Mouse (Mus musculus): Measurements from ENCODE around the gene Yrdc.

Gene Yrdc

DNA sequence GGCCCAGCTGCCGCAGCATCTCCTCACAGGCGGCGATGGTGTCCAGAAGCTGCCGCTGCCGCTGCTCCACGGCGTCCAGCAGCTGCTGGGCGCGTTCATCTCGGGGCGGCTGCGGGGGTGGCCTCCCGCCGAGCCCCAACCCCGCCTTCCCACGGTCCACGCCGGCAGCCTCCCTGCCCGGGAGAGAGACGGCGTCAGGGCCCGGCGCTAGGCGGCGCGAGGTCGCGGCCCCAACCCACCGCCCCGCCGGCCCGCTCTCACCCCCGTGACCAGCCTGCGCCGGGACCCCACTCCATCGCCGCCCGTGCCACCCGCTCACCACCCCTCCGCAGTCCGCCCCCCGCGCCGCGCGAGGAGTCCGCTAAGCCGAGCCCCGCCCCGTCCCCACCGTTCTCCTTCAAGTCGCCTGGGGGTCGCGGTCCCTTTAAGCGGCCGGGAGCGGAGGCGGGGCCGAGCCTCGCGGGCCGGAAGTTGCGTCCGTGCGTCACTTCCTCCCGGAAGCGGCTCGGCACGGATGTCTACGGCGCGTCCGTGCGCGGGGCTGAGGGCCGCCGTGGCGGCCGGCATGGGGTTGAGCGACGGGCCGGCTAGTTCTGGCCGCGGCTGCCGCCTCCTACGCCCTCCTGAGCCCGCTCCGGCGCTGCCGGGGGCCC lies at the start of gene Yrdc:
Gene Yrdc (plus strand): TSS at position 419 of the 653 bp plus-strand sequence.
- POLR2A ChIA-PET: interaction anchor here in 3 of 4 experiments (0.6 to 4.9 kb wide), 14 partner anchors 9 to 1689 kb away, joined by 3 to 49 read pairs (median 4); partner anchors contain the start of genes Maneal (in 2 of the 3), 9930104L06Rik (in 1 of the 3) and Mtf1 (in 1 of the 3)
- CTCF ChIA-PET: interaction anchor here in 1 of 4 experiments (0.8 to 1.2 kb wide), 2 partner anchors 32 to 48 kb away, joined by 3 read pairs; partner anchors contain the start of gene Mtf1

DNA sequence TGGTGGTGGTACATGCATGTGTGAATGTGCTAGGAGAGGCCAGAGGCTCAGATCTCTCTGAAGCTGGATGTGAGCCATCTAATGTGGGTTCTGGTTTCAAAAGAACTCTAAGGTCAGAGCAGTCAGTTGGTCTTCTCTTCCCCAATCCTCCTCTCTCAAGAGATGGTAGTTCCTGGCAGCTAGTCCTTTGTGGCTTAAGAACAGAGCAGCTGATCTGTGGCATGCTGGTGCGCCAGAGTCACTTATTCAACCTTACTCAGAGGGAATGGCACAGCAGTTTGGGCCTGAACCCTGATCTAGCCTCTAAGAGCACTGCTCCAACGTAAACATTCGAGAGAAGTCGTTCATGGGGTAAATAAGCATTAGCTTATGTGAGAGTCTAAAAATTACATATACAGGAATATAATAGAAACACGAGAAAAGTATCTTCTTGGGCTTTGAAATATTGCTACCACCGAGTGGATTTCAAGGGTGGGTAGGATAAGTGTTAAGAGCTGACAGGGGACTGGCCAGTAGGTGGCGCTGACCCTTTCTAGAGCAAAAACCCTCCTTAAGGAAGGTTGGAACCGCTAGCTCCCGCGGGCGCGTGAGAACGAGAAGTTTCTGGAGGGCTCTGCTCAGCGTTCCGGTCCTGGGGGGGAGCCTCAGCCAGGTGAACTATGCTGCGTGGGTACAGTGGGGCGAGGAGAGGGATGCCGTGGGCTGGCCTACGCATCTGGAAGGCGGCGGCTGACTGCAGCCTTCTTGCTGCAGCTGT lies 48.7 kb upstream of the Yrdc start, which contains the start of gene Mtf1:
Gene Mtf1 (plus strand): TSS at position 553 of the 757 bp plus-strand sequence.
- ChIA-PET POLR2A (interaction anchor here in 3 of 4 experiments (0.6 to 4.1 kb wide), 61 partner anchors 9 to 885 kb away, joined by 3 to 32 read pairs (median 5); partner anchors contain the start of genes 1110065P20Rik (in 2 of the 3), Utp11 (in 2 of the 3), Epha10 (in 1 of the 3) and Fhl3 (in 1 of the 3)), CTCF (interaction anchor here (0.5 to 2.1 kb wide), 59 partner anchors 8 to 916 kb away, joined by 3 to 24 read pairs (median 4); partner anchors contain the start of genes Sf3a3 (in 2 of the 4), 1110065P20Rik (in 1 of the 4), Fhl3 (in 1 of the 4) and Maneal (in 1 of the 4))

DNA sequence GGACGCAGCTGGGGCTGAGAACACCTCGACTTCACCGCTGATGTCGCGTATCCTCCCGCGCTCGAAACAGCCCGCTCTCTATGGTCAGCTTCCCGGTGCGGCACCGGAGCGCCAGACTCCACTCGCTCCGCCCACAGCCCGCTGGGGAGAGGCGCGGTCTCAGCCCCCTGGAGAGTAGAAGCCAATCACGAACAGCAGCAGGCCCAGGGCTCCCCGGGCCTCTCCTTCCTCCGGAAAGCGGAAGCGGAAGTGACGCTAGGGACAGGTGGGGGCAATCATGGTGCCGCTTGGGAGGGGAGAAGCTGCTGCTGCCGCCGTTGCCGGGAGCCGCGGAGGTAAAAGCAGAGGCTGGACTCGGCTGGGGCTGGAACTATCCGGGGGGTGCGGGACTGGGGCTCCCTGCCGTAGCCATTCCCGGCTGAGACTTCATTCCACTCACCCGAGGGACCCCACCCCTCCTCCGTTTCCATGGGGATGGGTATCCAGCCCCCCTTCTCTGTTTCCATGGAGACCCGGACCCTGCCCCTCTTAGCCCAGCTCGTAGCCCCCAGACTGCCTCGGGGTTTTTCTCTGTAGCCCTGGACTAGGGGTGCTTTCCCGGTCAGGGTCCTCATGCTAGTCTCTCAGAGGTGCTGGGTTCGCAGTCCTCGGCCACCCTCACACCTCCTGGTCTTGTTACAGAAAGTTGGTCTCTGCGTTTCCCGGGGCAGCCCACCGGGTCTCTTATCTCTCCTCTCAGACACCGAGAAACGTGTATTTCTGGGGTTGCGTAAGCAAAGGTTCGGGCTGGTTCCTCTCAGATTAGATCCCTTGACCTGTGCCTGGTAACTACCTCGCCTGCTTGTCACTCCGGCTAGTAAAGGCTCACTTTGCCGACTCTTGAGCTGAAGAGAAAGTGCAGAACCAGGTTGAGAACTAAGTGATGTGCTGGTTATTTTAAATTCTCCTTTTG lies 47.9 kb upstream of the Yrdc start:
- POLR2A ChIA-PET: interaction anchor here in 3 of 4 experiments (0.6 to 4.1 kb wide), 62 partner anchors 9 to 885 kb away, joined by 3 to 32 read pairs (median 5); partner anchors contain the start of genes 1110065P20Rik (in 2 of the 3), Utp11 (in 2 of the 3), Epha10 (in 1 of the 3) and Fhl3 (in 1 of the 3)
- CTCF ChIA-PET: interaction anchor here (0.5 to 2.1 kb wide), 59 partner anchors 9 to 915 kb away, joined by 3 to 24 read pairs (median 4); partner anchors contain the start of genes Sf3a3 (in 2 of the 4), 1110065P20Rik (in 1 of the 4), Fhl3 (in 1 of the 4) and Maneal (in 1 of the 4)

DNA sequence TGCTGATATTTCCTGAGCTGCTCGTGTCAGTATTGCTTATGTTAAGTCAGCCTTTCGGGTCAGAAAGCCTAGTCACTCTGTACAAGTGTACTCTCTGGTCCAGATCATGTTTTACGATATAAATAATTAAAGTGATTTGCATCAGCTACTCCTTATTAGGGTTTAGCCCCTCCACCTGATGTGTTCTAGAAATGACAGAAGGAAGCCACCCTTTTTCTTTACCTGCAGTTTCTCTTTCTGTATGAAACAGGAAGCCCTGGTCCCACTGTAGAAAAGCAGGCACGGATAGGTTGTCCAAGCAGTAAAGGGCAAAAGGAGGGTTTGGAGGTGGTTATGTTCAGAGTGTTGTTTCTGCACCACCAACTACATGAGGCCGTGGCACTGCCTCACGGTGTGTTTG lies 47.1 kb upstream of the Yrdc start:
- ChIA-PET CTCF (interaction anchor here in 1 of 4 experiments (1.4 to 2.1 kb wide), 3 partner anchors 9 to 140 kb away, joined by 4 to 9 read pairs (median 8); no protein-coding TSS in a partner anchor), POLR2A (interaction anchor here in 3 of 4 experiments (0.8 to 4.1 kb wide), 16 partner anchors 9 to 110 kb away, joined by 3 to 32 read pairs (median 8); partner anchors contain the start of genes Utp11 (in 2 of the 3), 1110065P20Rik (in 1 of the 3) and Yrdc (in 1 of the 3))

DNA sequence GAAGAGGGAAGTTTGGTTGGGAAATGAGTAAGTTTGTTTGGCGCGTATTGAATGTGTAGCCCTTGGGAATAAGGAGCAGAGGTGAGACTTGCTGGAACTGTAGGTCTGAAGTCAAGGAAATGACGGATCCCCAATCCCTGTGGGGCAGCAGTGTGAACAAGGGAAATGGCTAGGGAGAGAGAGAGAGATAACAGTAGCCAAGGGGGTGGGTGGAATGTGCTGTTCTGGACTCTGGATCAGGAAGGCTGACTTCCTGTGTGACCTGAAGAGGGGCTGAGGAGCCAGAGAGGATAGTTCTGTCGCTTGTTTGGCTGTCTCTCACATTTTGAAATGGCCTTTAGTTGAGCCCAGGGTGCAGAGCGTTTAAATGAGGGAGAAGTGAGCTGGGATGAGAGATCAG lies 42.0 kb upstream of the Yrdc start:
- CTCF ChIA-PET: interaction anchor here in 2 of 4 experiments (0.6 to 1.9 kb wide), 2 partner anchors 39 to 1776 kb away, joined by 3 to 6 read pairs; no protein-coding TSS in a partner anchor
- POLR2A ChIA-PET: interaction anchor here in 3 of 4 experiments (0.5 to 1.6 kb wide), 6 partner anchors 13 to 62 kb away, joined by 3 to 5 read pairs (median 3); no protein-coding TSS in a partner anchor

DNA sequence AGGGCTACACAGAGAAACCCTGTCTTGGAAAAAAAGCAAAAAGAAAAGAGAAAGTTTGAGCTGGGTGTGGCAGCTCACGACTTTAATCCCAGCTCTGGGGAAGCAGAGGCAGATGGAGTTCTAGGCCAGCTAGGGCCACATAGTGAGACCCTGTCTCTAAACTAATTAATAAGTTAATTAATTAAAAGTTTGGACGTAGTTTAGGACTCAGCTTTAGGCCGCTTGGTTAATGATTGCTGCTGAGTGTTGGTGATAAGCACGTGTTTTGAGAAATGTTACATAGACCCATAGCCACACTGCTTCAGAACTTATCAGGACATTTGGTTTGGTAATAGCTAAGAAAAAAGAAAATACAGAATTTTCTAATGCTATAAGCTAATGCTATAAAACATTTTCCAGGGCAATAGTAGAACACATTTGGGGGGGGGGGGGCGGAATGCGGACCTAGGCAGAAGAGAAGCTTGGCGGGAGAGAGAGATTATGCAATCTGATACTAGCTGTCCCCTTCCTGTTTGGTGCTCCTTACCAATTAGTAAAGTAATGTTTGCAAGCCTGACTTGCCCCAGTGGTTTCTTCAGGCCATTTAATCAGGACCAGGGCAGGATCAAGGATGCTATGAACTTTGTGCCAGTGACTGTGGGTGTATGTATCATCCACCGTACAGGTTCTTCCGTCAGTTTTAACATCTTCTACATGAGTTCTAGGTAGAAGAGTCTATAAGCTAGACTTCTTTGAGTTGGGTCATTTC lies 41.2 kb upstream of the Yrdc start:
- ChIA-PET POLR2A (interaction anchor here in 3 of 4 experiments (0.5 to 1.8 kb wide), 11 partner anchors 10 to 109 kb away, joined by 3 to 7 read pairs (median 3); partner anchors contain the start of gene Fhl3 (in 1 of the 3)), CTCF (interaction anchor here (0.6 to 1.9 kb wide), 11 partner anchors 9 to 1775 kb away, joined by 3 to 8 read pairs (median 3); no protein-coding TSS in a partner anchor)

DNA sequence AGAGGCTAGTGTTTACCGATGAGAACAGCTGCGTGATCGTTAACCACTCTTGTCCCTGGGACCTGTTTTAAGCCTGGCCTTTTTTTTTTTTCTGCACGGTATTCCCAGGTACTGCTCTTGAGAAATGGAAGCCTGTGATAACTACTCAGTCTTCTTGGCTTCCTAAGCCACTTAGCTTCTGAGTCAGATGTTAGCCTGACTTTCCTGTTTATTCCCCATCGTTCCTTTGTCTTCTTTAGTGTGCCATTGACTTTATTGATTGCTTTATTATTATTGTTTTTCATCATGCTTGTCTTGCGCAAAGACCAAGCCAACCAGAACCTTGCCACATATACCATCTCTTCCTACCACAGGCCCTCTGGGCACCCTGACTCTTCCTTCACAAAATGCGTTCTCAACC lies 40.4 kb upstream of the Yrdc start:
- POLR2A ChIA-PET: interaction anchor here in 2 of 4 experiments (0.8 to 3.6 kb wide), 7 partner anchors 7 to 110 kb away, joined by 3 to 22 read pairs (median 4); partner anchors contain the start of genes Fhl3 (in 1 of the 2) and Mtf1 (in 1 of the 2)
- CTCF ChIA-PET: interaction anchor here (0.6 to 1.9 kb wide), 9 partner anchors 10 to 1407 kb away, joined by 3 to 8 read pairs (median 3); no protein-coding TSS in a partner anchor

DNA sequence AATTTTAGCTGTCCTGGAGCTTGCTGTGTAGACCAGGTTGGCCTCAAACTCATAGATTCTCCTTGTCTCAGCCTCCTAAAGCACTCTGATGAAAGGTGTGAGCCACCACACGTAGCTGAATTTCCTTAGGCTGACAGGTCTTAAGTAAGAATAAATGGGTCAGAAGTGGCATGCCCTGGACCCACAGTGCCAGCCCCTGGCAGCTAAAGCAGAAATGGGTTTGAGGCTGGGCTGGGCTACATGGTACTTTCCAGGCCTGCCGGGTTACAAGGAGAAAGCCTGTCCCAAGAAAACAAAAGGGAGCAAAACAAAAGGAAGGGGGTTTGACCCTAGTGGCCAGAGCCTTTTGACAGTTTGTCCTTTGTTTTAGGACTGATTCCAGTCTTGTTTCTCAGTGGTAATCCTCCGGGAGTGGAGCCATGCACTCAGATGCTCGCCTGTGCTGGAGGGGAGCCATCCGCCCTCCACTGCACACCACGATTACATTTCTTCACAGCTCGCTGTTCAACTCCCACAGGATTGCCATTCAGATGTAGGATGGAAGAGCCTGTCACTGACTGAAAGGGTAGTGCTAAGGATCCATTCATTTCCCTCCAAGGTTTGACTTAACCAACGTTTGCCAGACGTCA lies 39.0 kb upstream of the Yrdc start:
- POLR2A ChIA-PET: interaction anchor here in 2 of 4 experiments (1.4 to 3.6 kb wide), 3 partner anchors 9 to 20 kb away, joined by 4 to 22 read pairs (median 6); partner anchors contain the start of gene Mtf1 (in 2 of the 2)

DNA sequence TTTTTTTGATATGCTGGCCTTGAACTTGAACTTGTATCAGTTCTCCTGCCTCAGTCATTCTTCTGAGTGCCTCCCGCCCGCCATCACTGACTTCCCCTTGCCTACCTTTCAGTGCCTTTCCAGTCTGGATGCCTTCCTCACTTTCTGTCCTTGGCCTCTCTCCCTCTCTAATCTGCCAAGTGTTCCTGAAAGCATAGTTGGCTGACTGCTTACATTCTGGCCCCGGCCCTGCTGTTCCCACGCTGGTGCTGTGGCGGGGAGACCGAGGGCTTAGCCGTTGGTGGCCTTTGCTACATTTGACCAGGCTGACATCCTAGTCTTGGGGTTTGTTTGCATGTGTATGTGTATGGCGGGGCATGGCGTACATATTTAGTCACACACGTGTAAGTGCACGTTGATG lies 34.6 kb upstream of the Yrdc start:
- POLR2A ChIA-PET: interaction anchor here in 2 of 4 experiments (0.5 to 1.5 kb wide), 3 partner anchors 11 to 283 kb away, joined by 3 to 4 read pairs (median 3); no protein-coding TSS in a partner anchor
- CTCF ChIA-PET: interaction anchor here in 2 of 4 experiments (1.3 to 1.8 kb wide), 3 partner anchors 14 to 32 kb away, joined by 3 to 13 read pairs (median 4); partner anchors contain the start of gene Mtf1 (in 1 of the 2)

More for the DNA sequence above, 39.0 kb upstream of the Yrdc start:
- CTCF ChIA-PET: interaction anchor here in 3 of 4 experiments (0.6 to 2.8 kb wide), 5 partner anchors 9 to 116 kb away, joined by 3 to 9 read pairs (median 4); partner anchors contain the start of gene Mtf1 (in 1 of the 3)

DNA sequence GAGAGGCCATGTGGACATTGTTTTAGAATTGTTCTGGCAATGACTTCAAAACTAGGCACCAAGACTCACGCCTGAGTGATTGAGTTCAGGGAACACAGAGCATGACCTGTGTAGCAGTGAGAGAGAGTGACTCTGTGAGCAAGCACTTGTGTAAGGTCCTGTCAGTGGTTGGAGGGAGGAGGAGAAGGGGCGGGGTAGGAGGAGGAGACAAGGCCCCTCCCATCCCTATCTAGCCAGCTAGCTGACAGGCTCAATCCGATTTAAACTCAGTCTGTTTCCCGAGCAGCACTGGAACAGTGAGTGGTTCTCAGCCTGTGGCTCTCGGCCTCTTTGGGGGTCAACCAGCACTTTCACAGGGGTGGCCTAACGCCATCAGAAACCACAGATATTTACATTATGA lies 32.7 kb upstream of the Yrdc start:
- CTCF ChIA-PET: interaction anchor here in 3 of 4 experiments (0.6 to 1.6 kb wide), 4 partner anchors 16 to 333 kb away, joined by 3 to 4 read pairs (median 3); partner anchors contain the start of genes Mtf1 (in 1 of the 3) and Yrdc (in 1 of the 3)
- POLR2A ChIA-PET: interaction anchor here in 2 of 4 experiments (0.7 to 1.6 kb wide), 7 partner anchors 13 to 831 kb away, joined by 3 to 11 read pairs (median 5); partner anchors contain the start of gene Mtf1 (in 1 of the 2)

DNA sequence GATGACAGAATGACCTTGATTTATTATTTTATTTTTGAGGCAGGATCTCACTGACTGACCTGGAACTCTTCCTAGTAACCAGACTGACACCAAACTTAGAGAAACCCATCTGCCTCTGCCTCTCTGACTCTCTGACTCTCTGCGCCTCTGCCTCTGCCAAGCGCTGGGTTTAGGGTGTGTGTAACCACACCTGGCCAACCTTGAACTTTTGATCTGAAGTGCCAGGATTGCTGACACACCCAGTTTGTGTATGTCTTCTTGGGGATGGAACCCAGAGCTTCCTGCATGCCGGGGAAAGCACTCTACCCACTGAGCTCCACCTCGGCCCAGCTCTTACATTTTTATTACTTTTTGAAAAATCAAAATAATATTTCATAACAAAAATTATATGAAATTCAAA lies 31.6 kb upstream of the Yrdc start:
- CTCF ChIA-PET: interaction anchor here in 2 of 4 experiments (0.7 to 1.6 kb wide), 3 partner anchors 17 to 155 kb away, joined by 3 to 4 read pairs (median 3); partner anchors contain the start of gene Mtf1 (in 1 of the 2)
- POLR2A ChIA-PET: interaction anchor here in 2 of 4 experiments (0.7 to 1.4 kb wide), 7 partner anchors 11 to 118 kb away, joined by 3 to 10 read pairs (median 3); partner anchors contain the start of genes 9930104L06Rik (in 1 of the 2) and Mtf1 (in 1 of the 2)

DNA sequence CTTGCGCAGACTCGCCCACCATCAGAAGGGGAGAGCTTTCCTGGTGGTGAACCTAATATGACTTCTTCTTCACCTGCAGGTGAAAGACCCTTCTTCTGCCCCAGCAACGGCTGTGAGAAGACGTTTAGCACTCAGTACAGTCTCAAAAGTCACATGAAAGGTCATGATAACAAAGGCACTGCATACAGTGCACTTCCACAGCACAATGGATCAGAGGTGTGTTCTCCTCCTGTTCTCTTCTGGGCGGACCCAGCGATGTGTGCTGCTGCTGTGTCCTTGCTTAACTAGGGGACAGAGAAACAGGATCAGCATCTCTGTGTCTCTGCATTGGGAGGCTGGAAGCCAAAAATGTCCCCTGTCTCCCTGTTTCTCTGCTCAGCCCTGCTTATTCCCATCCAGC lies 25.5 kb upstream of the Yrdc start:
- ChIA-PET POLR2A (interaction anchor here (0.6 to 3.4 kb wide), 21 partner anchors 7 to 168 kb away, joined by 3 to 24 read pairs (median 5); partner anchors contain the start of gene Mtf1 (in 2 of the 4)), CTCF (interaction anchor here in 3 of 4 experiments (0.9 to 1.8 kb wide), 5 partner anchors 16 to 111 kb away, joined by 3 to 8 read pairs (median 4); no protein-coding TSS in a partner anchor)

DNA sequence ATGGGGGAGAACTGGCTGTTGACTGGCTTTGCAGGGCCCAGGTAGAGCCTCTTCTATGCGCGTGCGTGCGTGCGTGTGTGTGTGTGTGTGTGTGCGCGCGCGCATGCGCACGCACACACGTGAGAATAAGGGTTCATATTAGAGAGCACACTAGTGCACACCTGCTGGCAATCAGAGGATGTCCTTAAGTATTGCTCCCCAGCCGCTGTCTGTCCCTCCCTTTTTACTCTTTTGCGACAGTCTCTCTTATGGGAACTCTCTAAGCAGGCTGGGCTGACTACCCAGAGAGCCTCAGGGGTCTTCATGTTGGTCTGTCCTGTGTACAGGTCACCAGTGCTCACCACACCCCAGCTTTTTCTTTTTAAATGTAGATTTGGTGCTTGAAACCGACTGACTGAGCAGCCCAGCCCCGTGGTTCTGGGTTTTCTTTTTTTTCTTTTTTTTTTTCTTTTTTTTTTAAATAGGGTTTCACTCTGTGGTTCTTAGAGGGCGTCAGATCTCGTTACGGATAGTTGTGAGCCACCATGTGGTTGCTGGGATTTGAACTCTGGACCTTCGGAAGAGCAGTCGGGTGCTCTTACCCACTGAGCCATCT lies 25.0 kb upstream of the Yrdc start:
- ChIA-PET POLR2A (interaction anchor here (0.6 to 2.1 kb wide), 18 partner anchors 9 to 168 kb away, joined by 3 to 14 read pairs (median 4); partner anchors contain the start of gene Mtf1 (in 2 of the 4)), CTCF (interaction anchor here in 3 of 4 experiments (0.9 to 1.8 kb wide), 5 partner anchors 16 to 111 kb away, joined by 3 to 8 read pairs (median 4); no protein-coding TSS in a partner anchor)

DNA sequence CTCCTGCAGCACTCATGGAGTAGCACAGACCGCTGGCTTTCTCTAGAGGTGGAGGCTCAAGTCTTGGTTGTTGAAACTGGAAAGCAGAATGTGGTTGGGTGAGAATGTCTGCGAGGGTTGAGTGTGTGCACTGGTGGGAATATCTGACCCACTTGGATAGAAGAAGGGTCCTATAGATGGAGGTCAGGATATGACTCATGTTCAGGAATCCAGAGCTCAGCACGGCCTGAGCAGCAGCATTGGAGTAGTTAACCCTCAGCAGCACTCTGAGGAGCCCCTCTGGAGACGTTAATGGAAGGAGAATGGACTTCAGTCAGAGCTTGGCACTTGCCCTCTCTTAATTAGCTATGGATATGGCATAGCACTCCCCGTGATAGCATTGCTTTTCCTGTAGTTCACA lies 20.8 kb upstream of the Yrdc start:
- ChIA-PET CTCF (interaction anchor here in 1 of 4 experiments (1.5 kb wide), 1 partner anchor 15 kb away, joined by 4 read pairs; no protein-coding TSS in a partner anchor), POLR2A (interaction anchor here in 2 of 4 experiments (0.7 to 3.4 kb wide), 8 partner anchors 8 to 183 kb away, joined by 3 to 17 read pairs (median 4); partner anchors contain the start of genes Maneal (in 1 of the 2) and Mtf1 (in 1 of the 2))

Measured in embryonic stem cell, embryonic (primary cell).